Mouse (Mus musculus) bone marrow, adult 2 months (tissue): ENCODE results near the gene Erg28. TPM values are rescaled to one million over a fixed set of nuclear protein-coding genes. Genes with fewer than 3 reads are reported as not detected.

Source experiments
- H3K27ac ChIP-seq: fragments of 200-500 bp; 2 replicates; pipeline ENCODE4 v1.5.1; 2012; ENCODE audit warnings: low read depth, mild to moderate bottlenecking, control low read depth, inconsistent platforms, low read length; ENCODE audit not compliant: control insufficient read depth, poor library complexity, insufficient read depth
- H3K4me1 ChIP-seq: fragments of 200-500 bp; 2 replicates; pipeline ENCODE4 v1.6.1; 2011; ENCODE audit warnings: low read length; ENCODE audit not compliant: control insufficient read depth, insufficient read depth
- H3K4me3 ChIP-seq: fragments of 200-500 bp; replicated peaks from 2 replicates; pipeline ENCODE3; 2011; ENCODE audit warnings: mild to moderate bottlenecking, low read depth, low read length, control low read depth; ENCODE audit not compliant: control insufficient read depth
- CTCF ChIP-seq: fragments of 200-500 bp; IDR thresholded peaks from 2 replicates; pipeline ENCODE4 v1.5.1; 2011; ENCODE audit warnings: low read length, control low read depth; ENCODE audit not compliant: control insufficient read depth, insufficient read depth
- POLR2A ChIP-seq: fragments of 200-500 bp; IDR thresholded peaks from 2 replicates; pipeline ENCODE4 v1.6.1; 2011; ENCODE audit warnings: low read depth, mild to moderate bottlenecking, control low read depth, low read length, borderline replicate concordance; ENCODE audit not compliant: control insufficient read depth
- WGBS: fragments of 180-500 bp; shearing (Covaris S2); methylation state at CpG from one replicate; pipeline ENCODE4 v1.1.7; 2018; 5-methylcytosine and 5-hydroxymethylcytosine counted together
- polyA plus RNA-seq: library from polyadenylated mRNA; stranded (reverse); fragments of >200 nt; gene quantifications from 2 replicates; pipeline ENCODE4 v1.2.4, GENCODE M21; 2011; ENCODE audit warnings: low replicate concordance; ENCODE audit not compliant: missing spikeins, insufficient read depth, insufficient read length

The Erg28 gene
- polyA plus RNA-seq, 1 experiment = 34.8 TPM

- Histone ChIP-seq H3K4me3 (no peak overlapping the region), H3K27ac (no peak overlapping the region), H3K4me1 (no peaks in the 10 kb centered on the region)
- TF ChIP-seq POLR2A (no peak), CTCF (no peak)
- WGBS = 86% methylated on average over 5 of the region's 5 CpGs
These were observed 44.6 kb downstream of the Erg28 start for GRCm38 (mm10) chr12:85779707-85780106.

- Histone ChIP-seq H3K4me1 (no peaks in the 10 kb centered on the region), H3K4me3 (no peak overlapping the region), H3K27ac (no peak overlapping the region)
- TF ChIP-seq POLR2A (no peak), CTCF (no peak)
- 79% methylated on average over 3 of the region's 3 CpGs for WGBS
These were observed 45.4 kb downstream of the Erg28 start for GRCm38 (mm10) chr12:85778962-85779361.

- no peak overlapping the region for H3K4me3 ChIP-seq
These were observed 53.0 kb downstream of the Erg28 start for GRCm38 (mm10) chr12:85771356-85771755.

GRCm38 (mm10) chr12:85767750-85768149 lies 56.6 kb downstream of the Erg28 start:
- Histone ChIP-seq H3K4me1 (no peaks in the 10 kb centered on the region), H3K4me3 (no peak overlapping the region), H3K27ac (no peak overlapping the region)
- 63% methylated on average over 4 of the region's 4 CpGs for WGBS
- no peak for TF ChIP-seq POLR2A
- no peak for TF ChIP-seq CTCF

More at GRCm38 (mm10) chr12:85771356-85771755, 53.0 kb downstream of the Erg28 start:
- no peak for TF ChIP-seq POLR2A
- TF ChIP-seq CTCF = no peak
- no peaks in the 10 kb centered on the region for H3K4me1 ChIP-seq
- 12% methylated on average over 3 of the region's 3 CpGs for WGBS
- no peak overlapping the region for H3K27ac ChIP-seq

- Histone ChIP-seq H3K27ac (no peak overlapping the region), H3K4me3 (no peak overlapping the region), H3K4me1 (no peaks in the 10 kb centered on the region)
- TF ChIP-seq CTCF (no peak), POLR2A (no peak)
- WGBS = 75% methylated on average over 3 of the region's 3 CpGs
These were observed 58.1 kb downstream of the Erg28 start for GRCm38 (mm10) chr12:85766287-85766686.

Other genes starting within 250 kb of the Erg28 start
- 10.0 and 21.2 TPM in 2 replicates for gene Jdp2, start 225.5 kb downstream of the Erg28 start, polyA plus RNA-seq
- 4.1 and 11.7 TPM in 2 replicates for gene Batf, start 137.9 kb downstream of the Erg28 start, polyA plus RNA-seq
- 0.42 TPM in 1 of 2 replicates, not detected in the other for gene Flvcr2, start 78.0 kb downstream of the Erg28 start, polyA plus RNA-seq
- 8.2 and 16.8 TPM in 2 replicates for gene Ttll5, start 109 bp upstream of the Erg28 start, polyA plus RNA-seq